Mouse (Mus musculus) C2C12 (cell line): ENCODE data around the gene Ppat.

Experiments
- CEBPB ChIP-seq: IDR thresholded peaks from one replicate; pipeline ENCODE4 v1.6.1; 2011; ENCODE audit warnings: low read depth, mild to moderate bottlenecking, control low read depth, moderate library complexity
- CTCF ChIP-seq: IDR thresholded peaks from one replicate; pipeline ENCODE4 v1.5.1; 2011; ENCODE audit not compliant: control insufficient read depth, insufficient read depth, insufficient read length
- FOSL1 ChIP-seq: IDR thresholded peaks from one replicate; pipeline ENCODE4 v1.8.0; 2011; ENCODE audit warnings: mild to moderate bottlenecking, low read length; ENCODE audit not compliant: poor library complexity, insufficient read depth, severe bottlenecking
- MAX ChIP-seq: IDR thresholded peaks from one replicate; pipeline ENCODE4 v1.6.1; 2011; ENCODE audit warnings: mild to moderate bottlenecking, control low read depth
- MYOD1 ChIP-seq: IDR thresholded peaks from one replicate; pipeline ENCODE4 v1.6.1; 2011; ENCODE audit warnings: low read depth; ENCODE audit not compliant: control insufficient read depth, insufficient read length
- MYOG ChIP-seq: IDR thresholded peaks from one replicate; pipeline ENCODE4 v1.6.1; 2011; ENCODE audit not compliant: control insufficient read depth, insufficient read length; ENCODE audit errors: extremely low read depth
- USF1 ChIP-seq: IDR thresholded peaks from one replicate; pipeline ENCODE4 v1.6.1; 2011; ENCODE audit warnings: low read depth, mild to moderate bottlenecking, control low read depth, moderate library complexity

DNA sequence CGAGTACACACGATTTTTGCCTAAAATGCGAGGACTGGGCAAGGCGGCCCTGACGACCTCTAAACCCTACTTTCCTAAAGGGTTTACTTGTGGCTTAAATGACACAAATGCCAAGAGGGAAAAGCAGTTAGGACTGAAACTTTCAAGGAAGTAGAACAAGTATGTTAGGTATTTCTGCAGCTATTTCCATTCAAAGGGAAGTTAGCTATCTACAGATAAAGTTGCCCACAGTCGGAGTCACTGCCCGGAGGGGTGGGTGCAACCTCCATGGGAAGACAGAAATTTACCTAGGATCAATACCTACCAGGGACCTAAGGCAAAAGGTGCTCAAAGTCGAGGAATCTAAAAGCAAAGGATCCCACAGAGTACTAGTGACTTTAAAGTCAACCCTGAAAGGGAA lies 11.7 kb downstream of the Ppat start:
- TF ChIP-seq CTCF = no peak
- TF ChIP-seq MYOG = no peak
- TF ChIP-seq MAX = no peak
- no peak for TF ChIP-seq USF1
- TF ChIP-seq FOSL1 = no peak
- no peak for TF ChIP-seq CEBPB
- TF ChIP-seq MYOD1 = no peak
